25 mouse cellular contexts compared by ENCODE assay signal in genomic region chr11:85955611-85956010, GRCm38 (mm10).
DNase-seq lines count a peak whose midpoint lies in the region; ATAC-seq and TF ChIP-seq lines count a peak whose summit lies in the region.
"Had no signal": no experiment of that assay in that cellular context is flagged by ENCODE, and none has a peak within 500 bp of the region (broad histone marks: within the 10 kb centered on the region; RNA-seq: fewer than 3 reads in every experiment).

No protein-coding gene starts in this region.

- no peak for TF ChIP-seq CTCF in lung, adult 2 months (IDR thresholded peaks at IDR 0.05; ENCODE audit: insufficient read depth, low read length)
- TF ChIP-seq CTCF in MEL (IDR thresholded peaks at IDR 0.05 in 2 of 3, conservative IDR thresholded peaks at IDR 0.05 in 1 of 3; ENCODE audit: control insufficient read depth in 1 of 3, insufficient read depth in 1 of 3, low read depth in 2 of 3, low read length in 3 of 3, poor library complexity in 1 of 3, severe bottlenecking in 1 of 3): no peak

- TF ChIP-seq POLR2A in lung, adult 2 months (IDR thresholded peaks at IDR 0.05; ENCODE audit: borderline replicate concordance, extremely low read depth, low read depth, low read length): no peak
- TF ChIP-seq POLR2A in MEL (IDR thresholded peaks at IDR 0.05; ENCODE audit: control insufficient read depth in 1 of 2, insufficient read depth in 1 of 2, low read depth in 1 of 2, low read length in 2 of 2, poor library complexity in 1 of 2): no peak

- no peak overlapping the region for H3K9ac ChIP-seq in lung, embryonic 15.5 days
- H3K9ac ChIP-seq in MEL (ENCODE audit: control insufficient read depth, low read depth, low read length, poor library complexity, severe bottlenecking): no peak overlapping the region; the same call in 1 of the 2 replicates
- H3K9ac ChIP-seq in embryonic facial prominence, embryonic 14.5 days (ENCODE audit: low read depth, low read length): no peak overlapping the region
- H3K9ac ChIP-seq in limb, embryonic 15.5 days: no peak overlapping the region
- H3K9ac ChIP-seq: forebrain, embryonic 15.5 days; heart, embryonic 12.5 days; hindbrain, embryonic 13.5 days; liver, embryonic 15.5 days; midbrain, embryonic 15.5 days; neural tube, embryonic 12.5 days had no signal

- TF ChIP-seq RAD21 in MEL (IDR thresholded peaks at IDR 0.05; ENCODE audit: low read depth, low read length): no peak

- H3K79me2 ChIP-seq in MEL (ENCODE audit: control insufficient read depth, insufficient read depth, low read length, poor library complexity): no peaks in the 10 kb centered on the region

- no peak for TF ChIP-seq EP300 in MEL (IDR thresholded peaks at IDR 0.05; ENCODE audit: low read depth in 1 of 2, low read length in 2 of 2)

- H3K9me3 ChIP-seq in lung, embryonic 15.5 days: no peaks in the 10 kb centered on the region
- H3K9me3 ChIP-seq in MEL (replicated peaks; ENCODE audit: insufficient read depth, low read length): no peaks in the 10 kb centered on the region
- no peaks in the 10 kb centered on the region for H3K9me3 ChIP-seq in embryonic facial prominence, embryonic 14.5 days (ENCODE audit: control insufficient read depth, low read length)
- no peaks in the 10 kb centered on the region for H3K9me3 ChIP-seq in limb, embryonic 15.5 days
- H3K9me3 ChIP-seq: forebrain, embryonic 15.5 days; heart, embryonic 12.5 days; hindbrain, embryonic 13.5 days; liver, embryonic 15.5 days; midbrain, embryonic 10.5 days; midbrain, embryonic 15.5 days; neural tube, embryonic 12.5 days had no signal

- 10% methylated on average over 12 of the region's 12 CpGs for WGBS in lung, embryonic 15.5 days
- 13% methylated on average over 12 of the region's 12 CpGs for WGBS in lung, adult 2 months
- 42% methylated on average over 12 of the region's 12 CpGs for WGBS in embryonic facial prominence, embryonic 14.5 days
- WGBS in limb, embryonic 15.5 days: 44% methylated on average over 12 of the region's 12 CpGs

- peak overlapping the region; percentile 33 for H3K4me2 ChIP-seq in lung, embryonic 15.5 days
- no peak overlapping the region for H3K4me2 ChIP-seq in embryonic facial prominence, embryonic 14.5 days (ENCODE audit: low read depth, low read length)
- H3K4me2 ChIP-seq in limb, embryonic 15.5 days: no peak overlapping the region
- H3K4me2 ChIP-seq: forebrain, embryonic 15.5 days; heart, embryonic 12.5 days; hindbrain, embryonic 13.5 days; liver, embryonic 15.5 days; midbrain, embryonic 15.5 days; neural tube, embryonic 12.5 days had no signal

- no peak overlapping the region for H3K4me3 ChIP-seq in lung, embryonic 15.5 days
- H3K4me3 ChIP-seq in lung, adult 2 months (replicated peaks; ENCODE audit: extremely low read depth, low read depth, low read length): no peak overlapping the region
- H3K4me3 ChIP-seq in MEL (ENCODE audit: control insufficient read depth in 1 of 2, insufficient read depth in 1 of 2, low read depth in 2 of 2, low read length in 2 of 2): no peak overlapping the region
- H3K4me3 ChIP-seq in embryonic facial prominence, embryonic 14.5 days (ENCODE audit: low read depth, low read length): no peak overlapping the region
- no peak overlapping the region for H3K4me3 ChIP-seq in limb, embryonic 15.5 days
- H3K4me3 ChIP-seq: forebrain, embryonic 15.5 days; heart, adult 2 months; heart, embryonic 12.5 days; hindbrain, embryonic 13.5 days; left cerebral cortex, adult 2 months; liver, embryonic 15.5 days; midbrain, embryonic 10.5 days; midbrain, embryonic 15.5 days; neural tube, embryonic 12.5 days had no signal

- no peaks in the 10 kb centered on the region for H3K27me3 ChIP-seq in lung, embryonic 15.5 days
- H3K27me3 ChIP-seq in MEL (ENCODE audit: control insufficient read depth in 1 of 2, insufficient read depth in 2 of 2, low read length in 2 of 2): no peaks in the 10 kb centered on the region
- H3K27me3 ChIP-seq in embryonic facial prominence, embryonic 14.5 days (replicated peaks; ENCODE audit: control insufficient read depth, insufficient read depth, low read length): 0 out of 2 replicates have a peak, but pooled peaks cover 4% of the 10 kb centered on the region
- H3K27me3 ChIP-seq in limb, embryonic 15.5 days: no peaks in the 10 kb centered on the region
- H3K27me3 ChIP-seq: forebrain, embryonic 15.5 days; heart, embryonic 12.5 days; liver, embryonic 15.5 days; midbrain, embryonic 15.5 days; neural tube, embryonic 12.5 days had no signal

- ATAC-seq in lung, embryonic 15.5 days (ENCODE audit: borderline replicate concordance, extremely low read depth, low FRiP score, low TSS enrichment): no peak
- ATAC-seq in embryonic facial prominence, embryonic 14.5 days (ENCODE audit: low read depth): no peak
- ATAC-seq in limb, embryonic 15.5 days (ENCODE audit: insufficient number of reproducible peaks, low FRiP score, low TSS enrichment, low read depth): no peak
- ATAC-seq: forebrain, embryonic 15.5 days; intestine, embryonic 16.5 days; midbrain, embryonic 15.5 days; Patski had no signal

- H3K36me3 ChIP-seq in lung, embryonic 15.5 days: no peaks in the 10 kb centered on the region
- H3K36me3 ChIP-seq in MEL (ENCODE audit: control insufficient read depth in 1 of 2, insufficient read depth in 2 of 2, low read length in 2 of 2): peaks cover 0 to 55% of the 10 kb centered on the region in 2 experiments; a peak in 2 of 4 replicates
- H3K36me3 ChIP-seq in embryonic facial prominence, embryonic 14.5 days (ENCODE audit: control insufficient read depth, insufficient read depth, low read length): no peaks in the 10 kb centered on the region
- no peaks in the 10 kb centered on the region for H3K36me3 ChIP-seq in limb, embryonic 15.5 days
- H3K36me3 ChIP-seq: forebrain, embryonic 15.5 days; heart, embryonic 12.5 days; hindbrain, embryonic 13.5 days; liver, embryonic 15.5 days; midbrain, embryonic 10.5 days; midbrain, embryonic 15.5 days; neural tube, embryonic 12.5 days had no signal

- peaks cover 17% of the 10 kb centered on the region for H3K4me1 ChIP-seq in lung, embryonic 15.5 days
- H3K4me1 ChIP-seq in lung, adult 2 months (ENCODE audit: control insufficient read depth, insufficient read depth, low read length): 0 out of 2 replicates have a peak, but pooled peaks cover 3% of the 10 kb centered on the region
- H3K4me1 ChIP-seq in MEL (ENCODE audit: control insufficient read depth in 1 of 2, insufficient read depth in 2 of 2, low read length in 2 of 2): peaks cover 42 to 51% of the 10 kb centered on the region in 2 experiments
- peaks cover 8% of the 10 kb centered on the region; the same call in 1 of the 2 replicates for H3K4me1 ChIP-seq in embryonic facial prominence, embryonic 14.5 days (ENCODE audit: control insufficient read depth, insufficient read depth, low read length)
- H3K4me1 ChIP-seq in limb, embryonic 15.5 days: peaks cover 9% of the 10 kb centered on the region; the same call in 1 of the 2 replicates
- H3K4me1 ChIP-seq: forebrain, embryonic 15.5 days; heart, embryonic 12.5 days; hindbrain, embryonic 13.5 days; liver, embryonic 15.5 days; midbrain, embryonic 10.5 days; midbrain, embryonic 15.5 days; neural tube, embryonic 12.5 days had no signal

- 0 out of 2 replicates have a peak overlapping the region, but pooled peaks have one; percentile 2 for H3K27ac ChIP-seq in lung, embryonic 15.5 days
- peak overlapping the region; percentile 99 for H3K27ac ChIP-seq in MEL (ENCODE audit: control insufficient read depth, low read depth, low read length)
- no peak overlapping the region for H3K27ac ChIP-seq in embryonic facial prominence, embryonic 14.5 days (replicated peaks; ENCODE audit: low read depth, low read length)
- H3K27ac ChIP-seq in limb, embryonic 15.5 days: peak overlapping the region; percentile 64
- H3K27ac ChIP-seq: forebrain, embryonic 15.5 days; heart, adult 2 months; hindbrain, embryonic 13.5 days; left cerebral cortex, adult 2 months; liver, embryonic 15.5 days; midbrain, embryonic 10.5 days; midbrain, embryonic 15.5 days; neural tube, embryonic 12.5 days had no signal

- no peak for DNase-seq in lung, adult 2 months
- no peak for DNase-seq in MEL (ENCODE audit: low read depth, low spot score)
- DNase-seq in embryonic facial prominence, embryonic 14.5 days (ENCODE audit: low spot score): peak; percentile 29
- DNase-seq in adrenal gland, adult 8-10 months: no peak
- DNase-seq in frontal cortex, adult 2 months (ENCODE audit: extremely low spot score in 1 of 2, low spot score in 1 of 2): no peak
- DNase-seq: B cell, adult 2 months; cerebellum, adult 11-12 months; cerebellum, postnatal 10 days; heart, adult 2 months; heart, postnatal 4 days; kidney, adult 8-10 months; thymus, adult 2 months; thymus, postnatal 4 days had no signal

TF ChIP-seq in MEL, 35 proteins besides CTCF, POLR2A, EP300 and RAD21:
- no peak for TF ChIP-seq CHD1 (IDR thresholded peaks at IDR 0.05; ENCODE audit: low read depth, low read length)
